Mouse (Mus musculus) layer of hippocampus, postnatal 25 days (tissue): Measurements from ENCODE around the gene Mrpl34. TPM values are rescaled to one million over a fixed set of nuclear protein-coding genes. Genes with fewer than 3 reads are reported as not detected.
A peak's percentile ranks its signal among the peaks of the same experiment; 100 is the strongest.
"Not testable (repeated sequence)": the region's sequence is repeated elsewhere in the genome, so short reads cannot be mapped to it uniquely, and the experiment has no call there.

Source experiments
- DNase-seq, 2 experiments: peaks; one replicate each; pipeline ENCODE4 v3.0.0; 2022; ENCODE audit warnings: mixed read lengths in 2 of 2, low spot score in 1 of 2; ENCODE audit errors: extremely low spot score in 1 of 2
- total RNA-seq, 2 experiments: library from RNA; stranded (reverse); gene quantifications; 2 replicates each; pipeline ENCODE4 v1.2.3; 2021

Mrpl34 gene
- total RNA-seq: 10 to 100 TPM; 49.9 to 54.7 TPM

- peak; percentile 95 to 96 for DNase-seq
Measured at GRCm38 (mm10) chr8:71464513-71465500, at the start of gene Mrpl34. Gene Mrpl34 (plus strand): TSS chr8:71464959.

- no peak for DNase-seq
Measured at GRCm38 (mm10) chr8:71422121-71422520, 42.6 kb upstream of the Mrpl34 start.

- DNase-seq: not testable (repeated sequence)
Measured at GRCm38 (mm10) chr8:71432935-71433334, 31.8 kb upstream of the Mrpl34 start.

GRCm38 (mm10) chr8:71437041-71437440 lies 27.7 kb upstream of the Mrpl34 start:
- DNase-seq: no peak

- peak in 1 of 2 experiments; percentile 57 for DNase-seq
Measured at GRCm38 (mm10) chr8:71441404-71441803, 23.4 kb upstream of the Mrpl34 start.

- DNase-seq: no peak
Measured at GRCm38 (mm10) chr8:71445096-71445495, 19.7 kb upstream of the Mrpl34 start.

GRCm38 (mm10) chr8:71451337-71451736 lies 13.4 kb upstream of the Mrpl34 start:
- DNase-seq: no peak

GRCm38 (mm10) chr8:71451777-71452176 lies 13.0 kb upstream of the Mrpl34 start:
- DNase-seq: no peak

- DNase-seq: no peak
Measured at GRCm38 (mm10) chr8:71452669-71453068, 12.1 kb upstream of the Mrpl34 start.

- DNase-seq: no peak
Measured at GRCm38 (mm10) chr8:71454668-71455067, 10.1 kb upstream of the Mrpl34 start.

- no peak for DNase-seq
Measured at GRCm38 (mm10) chr8:71456906-71457305, 7.9 kb upstream of the Mrpl34 start.

- no peak for DNase-seq
Measured at GRCm38 (mm10) chr8:71457659-71458270, 7.0 kb upstream of the Mrpl34 start.

- no peak for DNase-seq
Measured at GRCm38 (mm10) chr8:71460716-71461115, 4.0 kb upstream of the Mrpl34 start.

- DNase-seq: no peak
Measured at GRCm38 (mm10) chr8:71461152-71461840, 3.5 kb upstream of the Mrpl34 start.

GRCm38 (mm10) chr8:71462191-71462590 lies 2.6 kb upstream of the Mrpl34 start:
- no peak for DNase-seq

- DNase-seq: peak in 1 of 2 experiments; percentile 55
Measured at GRCm38 (mm10) chr8:71462786-71463185, 2.0 kb upstream of the Mrpl34 start.

GRCm38 (mm10) chr8:71463188-71464033 lies 1.3 kb upstream of the Mrpl34 start, which contains the start of gene Abhd8:
Gene Abhd8 (minus strand): TSS chr8:71463655.
- peak; percentile 98 to 99 for DNase-seq

GRCm38 (mm10) chr8:71465733-71466132 lies 974 bp downstream of the Mrpl34 start:
- no peak for DNase-seq

- DNase-seq: no peak
Measured at GRCm38 (mm10) chr8:71466198-71466597, 1.4 kb downstream of the Mrpl34 start.

GRCm38 (mm10) chr8:71467201-71467600 lies 2.4 kb downstream of the Mrpl34 start:
- no peak for DNase-seq
